Comparison of ENCODE assay signal across 17 mouse cellular contexts in the genomic region with DNA sequence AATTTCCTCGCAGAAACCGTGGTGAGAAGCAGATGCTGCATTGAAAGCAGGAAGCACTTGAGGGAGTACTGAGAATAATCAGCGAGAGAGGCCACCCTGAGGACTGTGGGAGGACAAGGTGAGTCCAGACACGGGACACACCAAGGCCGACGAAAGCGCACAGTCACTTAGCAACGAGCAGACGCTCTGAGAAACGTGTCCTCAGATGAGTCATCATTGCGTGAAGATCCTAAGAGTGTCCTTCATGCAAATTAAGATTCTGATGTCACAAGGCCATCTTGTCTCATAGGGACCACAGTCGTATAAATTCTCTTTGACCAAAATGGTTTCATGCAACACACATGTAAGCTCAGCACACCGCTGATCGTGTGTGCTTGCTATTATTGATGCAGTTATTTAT. TPM values are rescaled to one million over a fixed set of nuclear protein-coding genes. Genes with fewer than 3 reads are reported as not detected.
"Had no signal": no experiment of that assay in that cellular context is flagged by ENCODE, and none has a peak within 500 bp of the region (broad histone marks: within the 10 kb centered on the region; RNA-seq: fewer than 3 reads in every experiment).

No protein-coding gene starts in this region.

- H3K4me3 ChIP-seq: limb, embryonic 10.5 days; liver, embryonic 15.5 days; midbrain, embryonic 10.5 days; neural tube, embryonic 12.5 days had no signal

- DNase-seq: kidney, postnatal 36 days; lung, adult 2 months; lung, postnatal 4 days; midbrain, embryonic 14.5 days; thymus, postnatal 4 days had no signal

- H3K4me1 ChIP-seq: neural tube, embryonic 12.5 days had no signal

- H3K36me3 ChIP-seq: limb, embryonic 10.5 days; midbrain, embryonic 10.5 days; neural tube, embryonic 12.5 days had no signal

- H3K27ac ChIP-seq: kidney, postnatal 0 days; limb, embryonic 10.5 days; liver, embryonic 15.5 days; midbrain, embryonic 10.5 days; neural tube, embryonic 12.5 days; stomach, postnatal 0 days had no signal

- H3K9me3 ChIP-seq: limb, embryonic 10.5 days; liver, embryonic 15.5 days; midbrain, embryonic 10.5 days; neural tube, embryonic 12.5 days had no signal

- H3K9ac ChIP-seq: liver, embryonic 15.5 days; neural tube, embryonic 12.5 days had no signal

- ATAC-seq: lung, postnatal 0 days had no signal

- H3K4me2 ChIP-seq: liver, embryonic 11.5 days; liver, embryonic 15.5 days; neural tube, embryonic 12.5 days had no signal

- H3K27me3 ChIP-seq: liver, embryonic 15.5 days; neural tube, embryonic 12.5 days had no signal

RNA-seq across cellular contexts. Expression of a gene that starts 24.3 kb away (rescaled TPM):
- total RNA-seq: left cerebral cortex, postnatal 10 days; megakaryocyte, adult 5-6 weeks; monocyte, adult 5-6 weeks; neutrophil, adult 5-6 weeks had no signal
- polyA plus RNA-seq: midbrain, embryonic 14.5 days had no signal

RNA-seq across cellular contexts. Expression of a gene that starts 26.0 kb away (rescaled TPM):
- total RNA-seq: neutrophil, adult 5-6 weeks had no signal

RNA-seq across cellular contexts. Expression of a gene that starts 41.6 kb away (rescaled TPM):
- polyA plus RNA-seq: liver, embryonic 15.5 days had no signal

RNA-seq across cellular contexts. Expression of a gene that starts 43.8 kb away (rescaled TPM):
- total RNA-seq: megakaryocyte, adult 5-6 weeks; monocyte, adult 5-6 weeks; neutrophil, adult 5-6 weeks had no signal
